Mouse (Mus musculus): ENCODE data around the gene Tas2r135.

Gene Tas2r135

DNA sequence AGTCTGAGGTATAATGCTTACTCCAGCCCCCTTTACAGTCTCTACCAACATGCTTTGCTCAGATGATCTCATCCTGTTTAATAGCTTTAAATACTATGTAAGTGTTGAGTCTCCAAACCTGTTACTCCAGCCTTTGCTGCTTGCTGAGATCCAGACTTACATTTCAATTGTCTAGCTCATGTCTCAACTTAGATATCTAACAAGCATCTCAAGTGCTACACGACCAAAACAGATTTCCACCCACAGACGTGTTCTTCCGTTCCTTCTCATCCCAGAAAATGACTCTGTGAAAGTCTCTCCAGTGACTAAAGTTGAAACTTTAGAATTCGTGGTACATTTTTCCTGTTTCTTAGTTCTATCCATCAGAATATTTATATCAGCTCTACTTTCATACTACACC, 21.1 kb downstream of the Tas2r135 start:
- DNase-seq (ENCODE audit: low read depth), result no peak

DNA sequence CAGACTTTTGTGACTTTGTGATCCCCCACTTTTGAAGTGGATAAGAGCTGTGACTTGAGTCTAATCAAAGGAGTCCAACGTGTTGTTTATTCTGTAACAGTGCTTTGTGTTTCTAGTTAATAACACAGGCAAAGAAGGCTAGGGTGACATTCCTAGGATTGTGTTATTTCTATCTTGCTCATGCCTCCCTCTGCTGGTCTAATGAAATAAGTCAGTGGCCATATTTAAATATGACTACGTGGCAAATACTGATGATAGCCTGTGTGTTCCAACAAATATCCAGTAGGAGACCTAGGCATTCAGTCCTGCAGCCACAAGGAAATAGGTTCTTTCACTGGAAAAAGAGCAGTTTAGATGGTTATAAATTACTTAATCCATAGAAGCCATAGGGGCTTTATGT, 28.3 kb downstream of the Tas2r135 start:
- DNase-seq (ENCODE audit: low read depth), result no peak

DNA sequence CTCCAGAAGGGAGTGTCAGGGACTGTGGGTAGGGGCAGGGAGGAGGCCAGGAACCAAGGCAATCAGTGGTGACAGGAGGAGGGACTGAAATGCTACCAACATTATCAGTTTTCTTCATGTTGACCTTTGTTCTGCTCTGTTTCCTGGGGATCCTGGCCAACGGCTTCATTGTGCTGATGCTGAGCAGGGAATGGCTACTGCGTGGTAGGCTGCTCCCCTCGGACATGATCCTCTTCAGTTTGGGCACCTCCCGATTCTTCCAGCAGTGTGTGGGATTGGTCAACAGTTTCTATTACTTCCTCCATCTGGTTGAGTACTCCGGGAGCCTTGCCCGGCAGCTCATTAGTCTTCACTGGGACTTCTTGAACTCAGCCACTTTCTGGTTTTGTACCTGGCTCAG, 29.2 kb downstream of the Tas2r135 start, which contains the start of gene Tas2r126:
TSS of gene Tas2r126 (plus strand) at position 90 of the 400 bp plus-strand sequence.
- DNase-seq (ENCODE audit: low read depth), result no peak

DNA sequence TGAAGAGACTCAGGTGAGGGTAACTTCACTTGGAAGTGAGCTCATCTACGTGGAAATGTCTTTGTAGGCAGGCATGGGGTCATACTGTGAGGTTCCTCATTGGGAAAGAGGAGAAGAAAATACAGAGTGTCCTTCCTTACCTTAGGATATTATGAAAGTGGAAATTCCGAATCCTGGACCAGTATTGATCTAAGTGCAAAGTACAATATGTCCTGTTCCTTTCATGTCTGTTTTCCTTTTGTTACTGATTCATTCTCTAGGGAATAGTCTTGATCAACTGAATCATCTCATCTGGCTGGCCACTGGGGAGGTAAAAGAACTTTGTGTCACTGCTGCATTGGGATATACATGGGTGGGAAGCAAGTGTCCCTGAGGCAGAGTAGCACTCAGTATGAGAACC, 30.3 kb downstream of the Tas2r135 start:
- no peak for DNase-seq (ENCODE audit: low read depth)

- no peak for DNase-seq (ENCODE audit: low read depth)
These were observed 36.2 kb downstream of the Tas2r135 start for GRCm38 (mm10) chr6:42441395-42441794.

DNA sequence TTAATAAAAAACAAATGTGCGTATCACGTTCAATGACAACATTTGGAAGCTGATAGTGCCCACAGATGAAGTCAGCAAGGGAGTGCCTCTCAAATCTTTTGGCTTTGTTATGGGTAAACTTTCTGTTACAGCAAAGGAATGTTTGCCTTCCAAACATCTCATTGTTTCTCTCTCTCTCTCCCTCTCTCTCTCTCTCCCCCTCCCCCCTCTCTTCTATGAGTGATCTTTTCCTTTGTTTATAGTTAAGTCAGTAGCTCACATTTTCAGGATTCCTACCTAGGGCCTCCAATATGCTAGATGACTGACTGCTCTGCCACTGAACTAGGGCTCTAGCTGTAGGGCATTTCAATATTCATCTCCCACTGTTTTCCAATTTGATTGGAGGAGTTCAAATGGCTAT, 39.3 kb downstream of the Tas2r135 start:
- no peak for DNase-seq (ENCODE audit: low read depth)

DNA sequence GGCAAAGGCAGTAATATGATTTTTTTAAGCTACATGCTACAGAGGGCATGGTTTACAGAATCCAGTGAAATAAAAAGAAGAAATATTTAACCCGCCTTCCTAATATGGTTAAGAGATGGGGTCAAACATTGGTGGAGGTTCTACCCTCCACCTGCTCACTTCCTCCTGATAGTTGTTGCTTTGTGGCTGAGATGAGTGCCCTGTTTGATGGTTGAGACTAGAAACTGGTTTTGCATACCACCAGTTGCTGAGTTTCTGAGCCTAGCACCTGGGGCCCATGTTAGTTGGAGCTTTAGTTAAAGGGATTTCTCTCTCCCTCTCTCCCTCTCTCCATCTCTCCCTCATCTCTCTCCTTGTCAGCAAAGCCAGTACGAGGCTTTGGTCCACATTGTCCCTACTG, 42.1 kb downstream of the Tas2r135 start:
- no peak for DNase-seq (ENCODE audit: low read depth)
